Comparison of ENCODE assay signal across 8 mouse cellular contexts in the genomic region with DNA sequence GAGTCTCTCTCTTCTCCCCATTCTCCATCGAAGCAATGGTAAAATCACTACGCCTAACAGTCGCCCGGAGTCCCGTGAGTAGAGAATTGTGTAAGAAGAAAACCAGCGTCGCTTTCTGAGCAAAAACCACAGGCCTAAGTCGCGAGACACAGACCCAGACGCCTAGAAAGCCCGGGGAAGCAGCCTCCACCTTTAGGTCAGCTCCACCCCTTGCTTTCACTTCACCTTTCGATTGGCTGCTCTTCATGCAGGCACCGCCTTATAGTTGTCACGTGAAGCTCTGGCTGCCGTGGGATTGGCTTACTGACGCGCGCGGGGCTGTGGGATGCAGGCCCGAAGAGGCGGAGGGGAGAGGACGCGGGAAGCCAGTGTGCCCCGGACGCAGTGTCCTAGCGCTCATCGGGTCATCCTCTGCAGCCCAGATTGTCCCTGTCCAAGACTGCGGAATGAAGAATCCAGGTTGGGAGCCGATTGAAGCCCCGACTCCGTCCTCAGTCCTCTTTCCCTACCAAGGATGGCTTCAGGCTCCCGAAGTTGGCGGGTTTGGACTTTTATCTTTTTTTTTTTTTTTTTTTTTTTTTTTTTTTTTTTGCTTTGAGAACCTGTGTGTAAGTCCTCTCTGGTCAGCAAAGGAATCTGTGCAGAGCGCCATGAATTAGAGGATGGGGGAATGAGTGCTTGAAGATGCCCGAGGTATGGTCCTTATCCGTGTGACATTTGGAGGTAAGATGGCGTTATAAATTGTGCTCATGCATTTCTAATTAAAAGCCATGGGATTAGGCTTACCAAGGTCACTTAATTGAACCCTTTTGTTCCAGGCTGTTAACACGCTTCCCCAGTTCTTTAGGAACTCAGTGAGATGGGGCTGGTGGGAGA. TPM values are rescaled to one million over a fixed set of nuclear protein-coding genes. Genes with fewer than 3 reads are reported as not detected.
DNase-seq lines count a peak whose midpoint lies in the region; ATAC-seq lines count a peak whose summit lies in the region.

No protein-coding gene starts in this region.

- no peaks in the 10 kb centered on the region for H3K9me3 ChIP-seq in hindbrain, embryonic 15.5 days

- peak; percentile 97 for DNase-seq in R1 (ENCODE audit: low read depth, low spot score)
- peak; percentile 93 to 96 for DNase-seq in cerebellum, postnatal 25 days
- DNase-seq in frontal cortex, postnatal 25 days (ENCODE audit: low spot score in 2 of 2), result peak; percentile 81 to 86
- peak; percentile 92 to 95 for DNase-seq in left cerebral cortex, adult 18-20 months (ENCODE audit: low spot score in 2 of 2)
- peak; percentile 97 for DNase-seq in right cerebral cortex, adult 18-20 months
- DNase-seq in urinary bladder, postnatal 10 days (ENCODE audit: low spot score), result peak; percentile 74

- peaks cover 15% of the 10 kb centered on the region for H3K36me3 ChIP-seq in hindbrain, embryonic 15.5 days
- H3K36me3 ChIP-seq in macrophage (ENCODE audit: inconsistent target), result peaks cover 10% of the 10 kb centered on the region; the same call in 1 of the 2 replicates

- H3K79me2 ChIP-seq in macrophage (ENCODE audit: inconsistent target), result peaks cover 30% of the 10 kb centered on the region

- H3K4me3 ChIP-seq in hindbrain, embryonic 15.5 days, result peak overlapping the region; percentile 57
- H3K4me3 ChIP-seq in macrophage (ENCODE audit: inconsistent target), result peak overlapping the region; percentile 83

- H3K27ac ChIP-seq in hindbrain, embryonic 15.5 days (replicated peaks), result peak overlapping the region; percentile 82
- peak overlapping the region; percentile 60 for H3K27ac ChIP-seq in macrophage

- peak; percentile 100 for ATAC-seq in hindbrain, embryonic 15.5 days (ENCODE audit: low FRiP score, low read depth)

- H3K4me2 ChIP-seq in hindbrain, embryonic 15.5 days, result peak overlapping the region; percentile 68

- H3K27me3 ChIP-seq in hindbrain, embryonic 15.5 days, result no peaks in the 10 kb centered on the region

- WGBS in hindbrain, embryonic 15.5 days, result under 1% methylated on average over 37 of the region's 38 CpGs
- 1% methylated on average over 35 of the region's 38 CpGs for WGBS in macrophage (ENCODE audit: missing documents)

- H3K4me1 ChIP-seq in hindbrain, embryonic 15.5 days (replicated peaks), result peaks cover 41% of the 10 kb centered on the region

- H3K9ac ChIP-seq in hindbrain, embryonic 15.5 days, result peak overlapping the region; percentile 60

RNA-seq across cellular contexts. Expression of gene Slfn14, which starts 5.1 kb away (rescaled TPM):
- 0.07 and 0.09 TPM in 2 replicates for polyA plus RNA-seq in hindbrain, embryonic 15.5 days (2015; fragmentation: Nextera tagmentation; extraction: Ambion mirVana)
- total RNA-seq in left cerebral cortex, adult 18-20 months (2021), result under 1 TPM in 1 of 2 experiments, not detected in 1; 0.09 TPM
- not detected for total RNA-seq in macrophage (2018; cell fraction: chromatin; rRNA removed)
- total RNA-seq in macrophage (2018; cell fraction: cytosol; rRNA removed), result not detected
- total RNA-seq in macrophage (2018; cell fraction: nucleus; rRNA removed), result not detected
- polyA plus RNA-seq in macrophage (2018), result not detected in 3 replicates

RNA-seq across cellular contexts. Expression of gene Ap2b1, which starts 7.2 kb away (rescaled TPM):
- 111 and 117 TPM in 2 replicates for polyA plus RNA-seq in hindbrain, embryonic 15.5 days (2015; fragmentation: Nextera tagmentation; extraction: Ambion mirVana)
- total RNA-seq in left cerebral cortex, adult 18-20 months (2021), result 100 to 1,000 TPM; 280 to 293 TPM
- 100 to 1,000 TPM in 20 of 26 experiments, 10 to 100 TPM in 6; 85.9 to 207 (median 109) TPM for total RNA-seq in macrophage (2018; cell fraction: chromatin; rRNA removed)
- 100 to 1,000 TPM in 16 of 26 experiments, 10 to 100 TPM in 10; 87.8 to 124 (median 106) TPM for total RNA-seq in macrophage (2018; cell fraction: cytosol; rRNA removed)
- total RNA-seq in macrophage (2018; cell fraction: nucleus; rRNA removed), result 100 to 1,000 TPM in 17 of 26 experiments, 10 to 100 TPM in 9; 88.1 to 191 (median 105) TPM
- 70.2 to 81.3 TPM (median 77.0 TPM) in 3 replicates for polyA plus RNA-seq in macrophage (2018)

RNA-seq across cellular contexts. Expression of gene Pex12, which starts 10.8 kb away (rescaled TPM):
- 15.6 and 15.9 TPM in 2 replicates for polyA plus RNA-seq in hindbrain, embryonic 15.5 days (2015; fragmentation: Nextera tagmentation; extraction: Ambion mirVana)
- total RNA-seq in left cerebral cortex, adult 18-20 months (2021), result 10 to 100 TPM in 1 of 2 experiments, 1 to 10 TPM in 1; 7.0 to 10.1 TPM
- 10 to 100 TPM in 1 of 26 experiments, 1 to 10 TPM in 25; 1.2 to 20.4 (median 3.5) TPM for total RNA-seq in macrophage (2018; cell fraction: chromatin; rRNA removed)
- total RNA-seq in macrophage (2018; cell fraction: cytosol; rRNA removed), result 1 to 10 TPM; 2.0 to 8.5 (median 6.6) TPM
- 10 to 100 TPM in 4 of 26 experiments, 1 to 10 TPM in 22; 2.1 to 12.8 (median 4.9) TPM for total RNA-seq in macrophage (2018; cell fraction: nucleus; rRNA removed)
- 6.9 to 7.9 TPM (median 7.7 TPM) in 3 replicates for polyA plus RNA-seq in macrophage (2018)

Comparison
In these comparisons a context has a peak if more than half of its experiments do, and no peak if none do; other contexts are left out.
1. Peak in every context shown above with its lines: DNase-seq, ATAC-seq, H3K4me3 ChIP-seq and H3K27ac ChIP-seq.